Mouse (Mus musculus) myocyte (in vitro differentiated cells): Measurements from ENCODE around the gene Tiam1. TPM values are rescaled to one million over a fixed set of nuclear protein-coding genes. Genes with fewer than 3 reads are reported as not detected.

Experiments used
- H3K27me3 ChIP-seq: one replicate; pipeline ENCODE4 v1.6.1; 2011; ENCODE audit not compliant: control insufficient read depth, insufficient read depth, insufficient read length
- H3K36me3 ChIP-seq: one replicate; pipeline ENCODE4 v1.6.1; 2011; ENCODE audit not compliant: control insufficient read depth, insufficient read depth
- H3K4me2 ChIP-seq: one replicate; pipeline ENCODE4 v1.6.1; 2011; ENCODE audit warnings: low read depth, control low read depth
- H3K4me3 ChIP-seq: one replicate; pipeline ENCODE4 v1.5.1; 2011; ENCODE audit warnings: mild to moderate bottlenecking, control low read depth, moderate library complexity
- H3K79me2 ChIP-seq: one replicate; pipeline ENCODE4 v1.6.1; 2011; ENCODE audit not compliant: control insufficient read depth, insufficient read depth
- H3ac ChIP-seq: one replicate; pipeline ENCODE4 v1.6.1; 2011; ENCODE audit not compliant: control insufficient read depth, insufficient read length
- CEBPB ChIP-seq: IDR thresholded peaks from 2 replicates; pipeline ENCODE4 v1.6.1; 2011; ENCODE audit warnings: mild to moderate bottlenecking, moderate library complexity; ENCODE audit not compliant: poor library complexity, insufficient read depth, severe bottlenecking
- E2F4 ChIP-seq: IDR thresholded peaks from one replicate; pipeline ENCODE4 v1.6.1; 2011; ENCODE audit warnings: mild to moderate bottlenecking, control low read depth, moderate library complexity; ENCODE audit not compliant: insufficient read depth
- MAX ChIP-seq: IDR thresholded peaks from one replicate; pipeline ENCODE4 v1.6.1; 2011; ENCODE audit warnings: low read depth, mild to moderate bottlenecking, control low read depth
- MYOD1 ChIP-seq, 3 experiments: IDR thresholded peaks; one replicate each; pipeline ENCODE4 v1.6.1; 2011; ENCODE audit warnings: control low read depth in 2 of 3, low read depth in 2 of 3, mild to moderate bottlenecking in 2 of 3, moderate library complexity in 1 of 3; ENCODE audit not compliant: insufficient read length in 2 of 3, control insufficient read depth in 1 of 3
- MYOG ChIP-seq, 3 experiments: IDR thresholded peaks; one replicate each; pipeline ENCODE4 v1.6.1; 2011; ENCODE audit warnings: control low read depth in 2 of 3, low read depth in 2 of 3, mild to moderate bottlenecking in 2 of 3; ENCODE audit not compliant: insufficient read length in 2 of 3, control insufficient read depth in 1 of 3, insufficient read depth in 1 of 3
- POLR2A ChIP-seq: IDR thresholded peaks from one replicate; pipeline ENCODE4 v1.6.1; 2011; ENCODE audit warnings: low read depth, mild to moderate bottlenecking, control low read depth, moderate library complexity; ENCODE audit not compliant: insufficient read length
- POLR2AphosphoS2 ChIP-seq: IDR thresholded peaks from one replicate; pipeline ENCODE4 v1.6.1; 2011; ENCODE audit warnings: low read depth, control low read depth; ENCODE audit not compliant: insufficient read length
- REST ChIP-seq: IDR thresholded peaks from one replicate; pipeline ENCODE4 v1.6.1; 2011; ENCODE audit warnings: mild to moderate bottlenecking, control low read depth, moderate library complexity; ENCODE audit not compliant: insufficient read depth, insufficient read length
- SRF ChIP-seq: IDR thresholded peaks from one replicate; pipeline ENCODE4 v1.6.1; 2011; ENCODE audit warnings: low read depth; ENCODE audit not compliant: control insufficient read depth, insufficient read length
- TCF12 ChIP-seq: IDR thresholded peaks from one replicate; pipeline ENCODE4 v1.6.1; 2011; ENCODE audit warnings: mild to moderate bottlenecking, control low read depth; ENCODE audit not compliant: poor library complexity, insufficient read depth, severe bottlenecking
- TCF3 ChIP-seq: IDR thresholded peaks from one replicate; pipeline ENCODE4 v1.6.1; 2011; ENCODE audit warnings: low read depth, control low read depth; ENCODE audit not compliant: insufficient read length
- USF1 ChIP-seq: IDR thresholded peaks from one replicate; pipeline ENCODE4 v1.6.1; 2011; ENCODE audit warnings: low read depth, mild to moderate bottlenecking, control low read depth, moderate library complexity
- polyA plus RNA-seq: library from polyadenylated mRNA; unstranded; fragments of >200 nt; fragmentation: generic; extraction: Trizol; gene quantifications from one replicate; pipeline ENCODE4 v1.2.1, GENCODE M21; 2012; ENCODE audit warnings: missing spikeins

Tiam1 gene
- polyA plus RNA-seq, 1 experiment = 2.2 TPM

GRCm38 (mm10) chr16:89917404-89917803 lies 226.2 kb downstream of the Tiam1 start:
- Histone ChIP-seq H3K36me3 (no peaks in the 10 kb centered on the region), H3K4me2 (no peak overlapping the region), H3K4me3 (no peak overlapping the region), H3K79me2 (no peaks in the 10 kb centered on the region), H3K27me3 (no peaks in the 10 kb centered on the region), H3ac (no peak overlapping the region)
- TF ChIP-seq SRF (no peak), CEBPB (no peak), USF1 (no peak), MAX (no peak), MYOG (IDR thresholded peaks at IDR 0.05; ENCODE audit: control insufficient read depth in 1 of 3, insufficient read depth in 1 of 3, insufficient read length in 2 of 3, low read depth in 2 of 3) (no peak), TCF3 (no peak)

DNA sequence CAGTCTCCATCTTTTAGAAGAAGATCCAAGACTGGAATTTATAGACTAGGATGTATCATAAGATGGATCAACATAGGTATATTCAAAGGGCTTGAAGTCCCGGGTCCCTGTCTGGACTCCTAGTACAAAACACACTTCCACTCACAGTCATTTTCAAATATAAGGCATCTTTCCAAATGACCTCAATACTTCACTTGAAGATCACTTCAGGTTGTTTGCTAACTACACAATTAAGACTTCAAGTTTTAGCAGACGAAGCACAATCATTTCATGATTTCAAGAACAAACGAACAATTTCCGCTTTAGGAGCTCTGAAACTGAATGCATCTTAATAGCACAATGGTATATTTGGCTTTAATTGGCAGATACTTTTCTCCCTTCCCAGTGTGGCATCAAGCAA lies 228.6 kb downstream of the Tiam1 start:
- H3K27me3 ChIP-seq = no peaks in the 10 kb centered on the region
- H3K4me2 ChIP-seq = no peak overlapping the region
- H3K4me3 ChIP-seq = no peak overlapping the region
- no peaks in the 10 kb centered on the region for H3K36me3 ChIP-seq
- H3K79me2 ChIP-seq = no peaks in the 10 kb centered on the region
- H3ac ChIP-seq = no peak overlapping the region
- TF ChIP-seq POLR2AphosphoS2 = no peak
- no peak for TF ChIP-seq TCF12
- TF ChIP-seq TCF3 = no peak
- no peak for TF ChIP-seq MYOD1 (IDR thresholded peaks at IDR 0.05; ENCODE audit: control insufficient read depth in 1 of 3, insufficient read length in 2 of 3, low read depth in 2 of 3)
- no peak for TF ChIP-seq POLR2A

DNA sequence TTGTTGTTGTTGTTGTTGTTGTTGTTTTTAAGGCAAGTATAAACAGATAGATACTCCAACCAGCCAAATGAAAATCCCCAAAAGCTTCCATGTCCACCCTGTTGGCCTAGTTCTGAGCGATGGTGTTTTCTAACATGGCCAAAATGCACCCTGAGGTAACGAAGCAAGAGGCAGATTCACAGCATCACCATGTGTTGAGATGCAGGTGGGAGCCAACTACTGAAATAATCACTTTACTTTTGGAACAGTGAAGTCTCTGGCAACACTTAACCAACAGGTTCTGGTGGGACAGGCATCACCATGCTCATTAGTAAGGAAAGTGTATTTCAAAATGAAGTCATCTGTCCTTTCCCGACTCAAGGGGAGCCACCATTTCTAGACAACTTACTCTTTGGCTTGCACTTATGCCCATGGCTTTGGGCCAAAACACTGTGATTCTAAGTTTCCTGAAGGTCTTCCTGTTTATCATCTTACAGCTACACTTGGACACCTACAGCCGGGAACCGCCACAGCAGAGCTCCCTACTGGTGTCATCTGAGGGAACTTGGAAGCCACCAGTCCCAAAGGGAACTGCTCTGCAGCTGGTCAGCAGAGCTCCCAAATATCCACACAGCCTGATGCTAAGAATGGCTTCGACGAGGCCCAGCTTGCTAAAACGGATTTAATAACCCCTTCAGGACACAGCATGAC lies 230.7 kb downstream of the Tiam1 start:
- Histone ChIP-seq H3K27me3 (no peaks in the 10 kb centered on the region), H3K4me3 (no peak overlapping the region), H3ac (no peak overlapping the region), H3K36me3 (no peaks in the 10 kb centered on the region), H3K79me2 (no peaks in the 10 kb centered on the region), H3K4me2 (no peak overlapping the region)
- TF ChIP-seq MYOG (IDR thresholded peaks at IDR 0.05; ENCODE audit: control insufficient read depth in 1 of 3, insufficient read depth in 1 of 3, insufficient read length in 2 of 3, low read depth in 2 of 3) (no peak), E2F4 (no peak), MAX (no peak), POLR2AphosphoS2 (no peak), POLR2A (no peak), TCF12 (no peak), SRF (no peak), MYOD1 (IDR thresholded peaks at IDR 0.05; ENCODE audit: control insufficient read depth in 1 of 3, insufficient read length in 2 of 3, low read depth in 2 of 3) (no peak), REST (no peak), CEBPB (no peak), TCF3 (no peak), USF1 (no peak)

DNA sequence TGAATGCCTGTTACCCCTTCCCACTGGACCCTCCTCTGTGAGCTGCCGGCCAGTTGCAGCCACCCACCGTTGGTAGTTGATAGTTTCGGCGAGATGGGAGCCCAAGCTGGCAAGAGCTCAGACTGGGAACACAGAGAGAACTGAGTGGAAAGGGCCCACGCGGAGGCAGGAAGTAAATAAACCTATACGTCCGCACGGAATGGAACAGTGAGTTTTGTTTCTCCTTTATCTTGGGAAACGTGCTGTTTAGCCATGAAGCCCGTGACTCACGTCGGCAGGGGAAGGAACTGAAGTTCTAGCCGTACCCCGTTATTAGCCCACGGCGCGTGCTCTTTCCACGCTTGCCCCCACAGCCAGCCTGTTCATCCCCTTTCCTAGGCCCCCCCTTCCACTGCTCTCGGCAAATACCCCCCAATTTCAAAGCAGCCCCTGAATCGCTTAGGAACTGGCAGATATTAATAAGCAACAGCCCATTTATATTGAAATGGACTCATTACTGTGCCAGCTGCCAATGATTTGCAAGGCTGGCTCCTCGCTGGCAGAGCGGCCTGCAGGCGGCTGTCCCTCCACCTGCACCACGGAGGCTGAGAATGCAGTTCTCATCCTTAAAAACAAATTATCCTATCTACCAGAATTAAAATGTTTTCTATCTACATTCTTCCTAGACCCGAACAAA lies 234.0 kb downstream of the Tiam1 start:
- Histone ChIP-seq H3K4me2 (no peak overlapping the region), H3ac (no peak overlapping the region), H3K79me2 (no peaks in the 10 kb centered on the region), H3K36me3 (no peaks in the 10 kb centered on the region), H3K4me3 (no peak overlapping the region), H3K27me3 (no peaks in the 10 kb centered on the region)
- no peak for TF ChIP-seq MYOG (IDR thresholded peaks at IDR 0.05; ENCODE audit: control insufficient read depth in 1 of 3, insufficient read depth in 1 of 3, insufficient read length in 2 of 3, low read depth in 2 of 3)
- TF ChIP-seq USF1 = no peak
- no peak for TF ChIP-seq POLR2AphosphoS2
- TF ChIP-seq MAX = no peak

GRCm38 (mm10) chr16:89907651-89908050 lies 235.9 kb downstream of the Tiam1 start:
- Histone ChIP-seq H3K4me3 (no peak overlapping the region), H3K36me3 (no peaks in the 10 kb centered on the region), H3ac (no peak overlapping the region), H3K27me3 (no peaks in the 10 kb centered on the region), H3K4me2 (no peak overlapping the region), H3K79me2 (no peaks in the 10 kb centered on the region)
- no peak for TF ChIP-seq USF1
- TF ChIP-seq MYOG (IDR thresholded peaks at IDR 0.05; ENCODE audit: control insufficient read depth in 1 of 3, insufficient read depth in 1 of 3, insufficient read length in 2 of 3, low read depth in 2 of 3) = no peak
- no peak for TF ChIP-seq REST
- no peak for TF ChIP-seq SRF
- no peak for TF ChIP-seq POLR2AphosphoS2
- TF ChIP-seq TCF3 = no peak
- TF ChIP-seq MAX = no peak
- TF ChIP-seq CEBPB = no peak
- TF ChIP-seq TCF12 = no peak
- no peak for TF ChIP-seq MYOD1 (IDR thresholded peaks at IDR 0.05; ENCODE audit: control insufficient read depth in 1 of 3, insufficient read length in 2 of 3, low read depth in 2 of 3)
